Mouse (Mus musculus): ENCODE measurements around the gene Hexa. TPM values are rescaled to one million over a fixed set of nuclear protein-coding genes. Genes with fewer than 3 reads are reported as not detected.

Gene Hexa
- total and polyA plus RNA-seq, 3 experiments = 44.3 to 54.0 TPM; not detected in 1

GRCm38 (mm10) chr9:59542766-59543324, 3.5 kb downstream of the Hexa start:
- H3K36me3 ChIP-seq (ENCODE audit: control insufficient read depth in 1 of 2, insufficient read depth in 2 of 2, low read length in 2 of 2) = peaks cover 0 to 36% of the 10 kb centered on the region in 2 experiments; a peak in 2 of 4 replicates
- H3K9me3 ChIP-seq (replicated peaks; ENCODE audit: insufficient read depth, low read length) = no peaks in the 10 kb centered on the region
- H3K9ac ChIP-seq (ENCODE audit: control insufficient read depth, low read depth, low read length, poor library complexity, severe bottlenecking) = no peak overlapping the region
- no peak for TF ChIP-seq POLR2A (IDR thresholded peaks at IDR 0.05; ENCODE audit: control insufficient read depth in 1 of 2, insufficient read depth in 1 of 2, low read depth in 1 of 2, low read length in 2 of 2, poor library complexity in 1 of 2)
- TF ChIP-seq TAL1 (IDR thresholded peaks at IDR 0.05; ENCODE audit: low read length) = no peak
- TF ChIP-seq HCFC1 (IDR thresholded peaks at IDR 0.05; ENCODE audit: low read depth, low read length) = no peak
- no peak for TF ChIP-seq ZC3H11A (IDR thresholded peaks at IDR 0.05; ENCODE audit: low read depth, low read length)
- TF ChIP-seq MYC (IDR thresholded peaks at IDR 0.05; ENCODE audit: low read depth, low read length) = no peak
- TF ChIP-seq USF2 (IDR thresholded peaks at IDR 0.05; ENCODE audit: borderline replicate concordance in 1 of 2, insufficient read depth in 1 of 2, low read depth in 1 of 2, low read length in 2 of 2) = no peak
- no peak for TF ChIP-seq NELFE (IDR thresholded peaks at IDR 0.05; ENCODE audit: low read depth, low read length)
- DNase-seq (ENCODE audit: low read depth, low spot score) = no peak
- H3K27me3 ChIP-seq (ENCODE audit: control insufficient read depth in 1 of 2, insufficient read depth in 2 of 2, low read length in 2 of 2) = no peaks in the 10 kb centered on the region
- peaks cover 16 to 46% of the 10 kb centered on the region in 2 experiments for H3K4me1 ChIP-seq (ENCODE audit: control insufficient read depth in 1 of 2, insufficient read depth in 2 of 2, low read length in 2 of 2)
- no peak overlapping the region for H3K4me3 ChIP-seq (ENCODE audit: control insufficient read depth in 1 of 2, insufficient read depth in 1 of 2, low read depth in 2 of 2, low read length in 2 of 2)
- H3K79me2 ChIP-seq (ENCODE audit: control insufficient read depth, insufficient read depth, low read length, poor library complexity) = peaks cover 28% of the 10 kb centered on the region
- H3K27ac ChIP-seq (ENCODE audit: control insufficient read depth, low read depth, low read length) = no peak overlapping the region

DNA sequence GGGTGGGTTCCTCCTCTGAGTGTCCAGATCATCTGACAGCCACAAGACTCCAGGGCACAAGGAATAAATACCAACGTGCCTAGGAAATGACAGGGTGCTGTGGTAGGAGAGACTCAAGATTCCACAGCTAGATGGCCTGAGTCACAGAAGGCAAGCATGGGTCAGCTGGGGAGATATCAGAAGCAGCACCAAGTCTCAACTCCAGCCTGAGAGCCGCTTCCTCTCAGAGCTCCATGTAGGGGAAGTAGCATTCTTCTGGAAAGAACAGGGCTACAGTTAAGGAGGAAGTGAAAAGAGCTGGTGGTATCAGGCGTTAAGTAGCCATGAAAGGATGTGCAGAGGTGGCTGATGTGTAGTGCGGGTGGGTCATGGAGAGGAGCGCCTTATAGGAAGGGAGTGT, 5.4 kb downstream of the Hexa start:
- H3K4me3 ChIP-seq (ENCODE audit: control insufficient read depth in 1 of 2, insufficient read depth in 1 of 2, low read depth in 2 of 2, low read length in 2 of 2) = no peak overlapping the region
- H3K36me3 ChIP-seq (ENCODE audit: control insufficient read depth in 1 of 2, insufficient read depth in 2 of 2, low read length in 2 of 2) = peaks cover 0 to 38% of the 10 kb centered on the region in 2 experiments; a peak in 2 of 4 replicates
- peaks cover 26% of the 10 kb centered on the region for H3K79me2 ChIP-seq (ENCODE audit: control insufficient read depth, insufficient read depth, low read length, poor library complexity)
- peaks cover 15 to 48% of the 10 kb centered on the region in 2 experiments for H3K4me1 ChIP-seq (ENCODE audit: control insufficient read depth in 1 of 2, insufficient read depth in 2 of 2, low read length in 2 of 2)
- no peak overlapping the region for H3K9ac ChIP-seq (ENCODE audit: control insufficient read depth, low read depth, low read length, poor library complexity, severe bottlenecking)
- H3K9me3 ChIP-seq (replicated peaks; ENCODE audit: insufficient read depth, low read length) = no peaks in the 10 kb centered on the region
- TF ChIP-seq UBTF (IDR thresholded peaks at IDR 0.05; ENCODE audit: borderline replicate concordance, insufficient read depth, low read depth, low read length) (no peak), MXI1 (IDR thresholded peaks at IDR 0.05; ENCODE audit: low read depth, low read length) (no peak), TBP (IDR thresholded peaks at IDR 0.05; ENCODE audit: low read depth, low read length) (no peak), SMC3 (IDR thresholded peaks at IDR 0.05; ENCODE audit: low read depth, low read length) (no peak), RCOR1 (IDR thresholded peaks at IDR 0.05; ENCODE audit: low read depth, low read length) (peak; percentile 48; the same call in 1 of the 2 replicates), MAX (IDR thresholded peaks at IDR 0.05; ENCODE audit: low read length) (0 out of 2 replicates have a peak, but pooled peaks have one; percentile 34), GATA1 (IDR thresholded peaks at IDR 0.05; ENCODE audit: low read depth, low read length) (peak; percentile 31; the same call in 1 of the 2 replicates), EP300 (IDR thresholded peaks at IDR 0.05; ENCODE audit: low read depth in 1 of 2, low read length in 2 of 2) (peak; percentile 46 to 71; a peak in 3 of 4 replicates), CHD2 (IDR thresholded peaks at IDR 0.05; ENCODE audit: low read length) (no peak), SIN3A (IDR thresholded peaks at IDR 0.05; ENCODE audit: low read length) (no peak), CTCF (IDR thresholded peaks at IDR 0.05 in 2 of 3, conservative IDR thresholded peaks at IDR 0.05 in 1 of 3; ENCODE audit: control insufficient read depth in 1 of 3, insufficient read depth in 1 of 3, low read depth in 2 of 3, low read length in 3 of 3, poor library complexity in 1 of 3, severe bottlenecking in 1 of 3) (no peak), USF2 (IDR thresholded peaks at IDR 0.05; ENCODE audit: borderline replicate concordance in 1 of 2, insufficient read depth in 1 of 2, low read depth in 1 of 2, low read length in 2 of 2) (no peak)
- peak overlapping the region; percentile 28; the same call in 1 of the 2 replicates for H3K27ac ChIP-seq (ENCODE audit: control insufficient read depth, low read depth, low read length)
- no peaks in the 10 kb centered on the region for H3K27me3 ChIP-seq (ENCODE audit: control insufficient read depth in 1 of 2, insufficient read depth in 2 of 2, low read length in 2 of 2)
- DNase-seq (ENCODE audit: low read depth, low spot score) = peak; percentile 82
